Mouse (Mus musculus): ENCODE data around the gene Phactr1. TPM values are rescaled to one million over a fixed set of nuclear protein-coding genes. Genes with fewer than 3 reads are reported as not detected.

Phactr1 gene
- polyA plus RNA-seq (2014; fragmentation: Nextera tagmentation; extraction: Ambion mirVana) = 12.6 and 13.8 TPM in 2 replicates

GRCm38 (mm10) chr13:42680391-42680994 lies at the start of gene Phactr1:
Phactr1 (plus strand) TSS chr13:42680623.
- no peaks in the 10 kb centered on the region; the same call in 1 of the 2 replicates for H3K27me3 ChIP-seq (ENCODE audit: control insufficient read depth, insufficient read depth, low read length)
- H3K4me1 ChIP-seq (ENCODE audit: control insufficient read depth, insufficient read depth, low read length) = no peaks in the 10 kb centered on the region
- WGBS = 21% methylated on average over 11 of the region's 11 CpGs
- H3K27ac ChIP-seq (replicated peaks; ENCODE audit: low read depth, low read length) = no peak within 1 kb of the TSS
- DNase-seq (ENCODE audit: low spot score) = no peak
- no peak within 1 kb of the TSS for H3K4me3 ChIP-seq (ENCODE audit: low read depth, low read length)
- H3K36me3 ChIP-seq (replicated peaks; ENCODE audit: control insufficient read depth, insufficient read depth, low read depth, low read length) = no peaks in the 10 kb centered on the region
- no peak within 1 kb of the TSS for H3K4me2 ChIP-seq (ENCODE audit: low read depth, low read length)
- no peak within 1 kb of the TSS for H3K9ac ChIP-seq (replicated peaks; ENCODE audit: low read length)
- no peaks in the 10 kb centered on the region for H3K9me3 ChIP-seq (replicated peaks; ENCODE audit: control insufficient read depth, low read length)
- no peak for ATAC-seq (replicated peaks; ENCODE audit: insufficient number of reproducible peaks, low FRiP score, low TSS enrichment, low read depth)

- H3K4me1 ChIP-seq (ENCODE audit: control insufficient read depth, insufficient read depth, low read length) = no peaks in the 10 kb centered on the region
- no peak overlapping the region for H3K9ac ChIP-seq (replicated peaks; ENCODE audit: low read length)
- H3K36me3 ChIP-seq (replicated peaks; ENCODE audit: control insufficient read depth, insufficient read depth, low read depth, low read length) = no peaks in the 10 kb centered on the region
- no peaks in the 10 kb centered on the region for H3K9me3 ChIP-seq (replicated peaks; ENCODE audit: control insufficient read depth, low read length)
- no peaks in the 10 kb centered on the region for H3K27me3 ChIP-seq (ENCODE audit: control insufficient read depth, insufficient read depth, low read length)
- no peak for ATAC-seq (replicated peaks; ENCODE audit: insufficient number of reproducible peaks, low FRiP score, low TSS enrichment, low read depth)
- H3K27ac ChIP-seq (replicated peaks; ENCODE audit: low read depth, low read length) = no peak overlapping the region
- H3K4me2 ChIP-seq (ENCODE audit: low read depth, low read length) = no peak overlapping the region
- DNase-seq (ENCODE audit: low spot score) = no peak
- H3K4me3 ChIP-seq (ENCODE audit: low read depth, low read length) = no peak overlapping the region
- 85% methylated on average over 2 of the region's 2 CpGs for WGBS
Observed at GRCm38 (mm10) chr13:42634908-42635307, 45.5 kb upstream of the Phactr1 start.

GRCm38 (mm10) chr13:42650228-42650627 lies 30.2 kb upstream of the Phactr1 start:
- H3K4me1 ChIP-seq (ENCODE audit: control insufficient read depth, insufficient read depth, low read length) = no peaks in the 10 kb centered on the region
- WGBS = 66% methylated on average over 6 of the region's 6 CpGs
- H3K9me3 ChIP-seq (replicated peaks; ENCODE audit: control insufficient read depth, low read length) = no peaks in the 10 kb centered on the region
- H3K4me3 ChIP-seq (ENCODE audit: low read depth, low read length) = no peak overlapping the region
- no peak overlapping the region for H3K4me2 ChIP-seq (ENCODE audit: low read depth, low read length)
- no peak overlapping the region for H3K9ac ChIP-seq (replicated peaks; ENCODE audit: low read length)
- ATAC-seq (replicated peaks; ENCODE audit: insufficient number of reproducible peaks, low FRiP score, low TSS enrichment, low read depth) (no peak), DNase-seq (ENCODE audit: low spot score) (no peak)
- H3K27me3 ChIP-seq (ENCODE audit: control insufficient read depth, insufficient read depth, low read length) = no peaks in the 10 kb centered on the region
- no peak overlapping the region for H3K27ac ChIP-seq (replicated peaks; ENCODE audit: low read depth, low read length)
- H3K36me3 ChIP-seq (replicated peaks; ENCODE audit: control insufficient read depth, insufficient read depth, low read depth, low read length) = no peaks in the 10 kb centered on the region

GRCm38 (mm10) chr13:42656643-42657315 lies 23.6 kb upstream of the Phactr1 start:
- 69% methylated on average over 7 of the region's 7 CpGs for WGBS
- Histone ChIP-seq H3K4me1 (ENCODE audit: control insufficient read depth, insufficient read depth, low read length) (no peaks in the 10 kb centered on the region), H3K9ac (replicated peaks; ENCODE audit: low read length) (no peak overlapping the region), H3K27me3 (ENCODE audit: control insufficient read depth, insufficient read depth, low read length) (no peaks in the 10 kb centered on the region), H3K9me3 (replicated peaks; ENCODE audit: control insufficient read depth, low read length) (no peaks in the 10 kb centered on the region), H3K27ac (replicated peaks; ENCODE audit: low read depth, low read length) (no peak overlapping the region), H3K36me3 (replicated peaks; ENCODE audit: control insufficient read depth, insufficient read depth, low read depth, low read length) (no peaks in the 10 kb centered on the region), H3K4me3 (ENCODE audit: low read depth, low read length) (no peak overlapping the region), H3K4me2 (ENCODE audit: low read depth, low read length) (no peak overlapping the region)
- DNase-seq (ENCODE audit: low spot score) = peak; percentile 11
- no peak for ATAC-seq (replicated peaks; ENCODE audit: insufficient number of reproducible peaks, low FRiP score, low TSS enrichment, low read depth)

GRCm38 (mm10) chr13:42671651-42672290 lies 8.7 kb upstream of the Phactr1 start:
- 53% methylated on average over 10 of the region's 10 CpGs for WGBS
- no peaks in the 10 kb centered on the region for H3K27me3 ChIP-seq (ENCODE audit: control insufficient read depth, insufficient read depth, low read length)
- no peak overlapping the region for H3K9ac ChIP-seq (replicated peaks; ENCODE audit: low read length)
- DNase-seq (ENCODE audit: low spot score) (no peak), ATAC-seq (replicated peaks; ENCODE audit: insufficient number of reproducible peaks, low FRiP score, low TSS enrichment, low read depth) (no peak)
- H3K4me2 ChIP-seq (ENCODE audit: low read depth, low read length) = no peak overlapping the region
- H3K4me3 ChIP-seq (ENCODE audit: low read depth, low read length) = no peak overlapping the region
- no peak overlapping the region for H3K27ac ChIP-seq (replicated peaks; ENCODE audit: low read depth, low read length)
- no peaks in the 10 kb centered on the region for H3K4me1 ChIP-seq (ENCODE audit: control insufficient read depth, insufficient read depth, low read length)
- no peaks in the 10 kb centered on the region for H3K36me3 ChIP-seq (replicated peaks; ENCODE audit: control insufficient read depth, insufficient read depth, low read depth, low read length)
- no peaks in the 10 kb centered on the region for H3K9me3 ChIP-seq (replicated peaks; ENCODE audit: control insufficient read depth, low read length)

GRCm38 (mm10) chr13:42681299-42681698 lies 876 bp downstream of the Phactr1 start:
- Histone ChIP-seq H3K4me1 (ENCODE audit: control insufficient read depth, insufficient read depth, low read length) (no peaks in the 10 kb centered on the region), H3K9ac (replicated peaks; ENCODE audit: low read length) (no peak overlapping the region), H3K4me3 (ENCODE audit: low read depth, low read length) (no peak overlapping the region), H3K4me2 (ENCODE audit: low read depth, low read length) (no peak overlapping the region), H3K27ac (replicated peaks; ENCODE audit: low read depth, low read length) (no peak overlapping the region), H3K9me3 (replicated peaks; ENCODE audit: control insufficient read depth, low read length) (no peaks in the 10 kb centered on the region), H3K27me3 (ENCODE audit: control insufficient read depth, insufficient read depth, low read length) (no peaks in the 10 kb centered on the region; the same call in 1 of the 2 replicates), H3K36me3 (replicated peaks; ENCODE audit: control insufficient read depth, insufficient read depth, low read depth, low read length) (no peaks in the 10 kb centered on the region)
- ATAC-seq (replicated peaks; ENCODE audit: insufficient number of reproducible peaks, low FRiP score, low TSS enrichment, low read depth) (no peak), DNase-seq (ENCODE audit: low spot score) (no peak)
- WGBS = 88% methylated on average over 9 of the region's 9 CpGs

- ATAC-seq (replicated peaks; ENCODE audit: insufficient number of reproducible peaks, low FRiP score, low TSS enrichment, low read depth) (no peak), DNase-seq (ENCODE audit: low spot score) (no peak)
- no peaks in the 10 kb centered on the region for H3K36me3 ChIP-seq (replicated peaks; ENCODE audit: control insufficient read depth, insufficient read depth, low read depth, low read length)
- no peak overlapping the region for H3K27ac ChIP-seq (replicated peaks; ENCODE audit: low read depth, low read length)
- H3K9me3 ChIP-seq (replicated peaks; ENCODE audit: control insufficient read depth, low read length) = no peaks in the 10 kb centered on the region
- no peak overlapping the region for H3K4me2 ChIP-seq (ENCODE audit: low read depth, low read length)
- no peak overlapping the region for H3K9ac ChIP-seq (replicated peaks; ENCODE audit: low read length)
- WGBS = 91% methylated on average over 7 of the region's 7 CpGs
- H3K4me1 ChIP-seq (ENCODE audit: control insufficient read depth, insufficient read depth, low read length) = no peaks in the 10 kb centered on the region
- no peaks in the 10 kb centered on the region; the same call in 1 of the 2 replicates for H3K27me3 ChIP-seq (ENCODE audit: control insufficient read depth, insufficient read depth, low read length)
- H3K4me3 ChIP-seq (ENCODE audit: low read depth, low read length) = no peak overlapping the region
Observed at GRCm38 (mm10) chr13:42684181-42684580, 3.8 kb downstream of the Phactr1 start.

GRCm38 (mm10) chr13:42692233-42692632 lies 11.8 kb downstream of the Phactr1 start:
- no peak for DNase-seq (ENCODE audit: low spot score)
- H3K36me3 ChIP-seq (replicated peaks; ENCODE audit: control insufficient read depth, insufficient read depth, low read depth, low read length) = no peaks in the 10 kb centered on the region
- no peaks in the 10 kb centered on the region for H3K27me3 ChIP-seq (ENCODE audit: control insufficient read depth, insufficient read depth, low read length)
- 77% methylated on average over 4 of the region's 4 CpGs for WGBS
- no peak overlapping the region for H3K4me3 ChIP-seq (ENCODE audit: low read depth, low read length)
- H3K4me1 ChIP-seq (ENCODE audit: control insufficient read depth, insufficient read depth, low read length) = no peaks in the 10 kb centered on the region
- no peak for ATAC-seq (replicated peaks; ENCODE audit: insufficient number of reproducible peaks, low FRiP score, low TSS enrichment, low read depth)
- no peak overlapping the region for H3K27ac ChIP-seq (replicated peaks; ENCODE audit: low read depth, low read length)
- H3K9me3 ChIP-seq (replicated peaks; ENCODE audit: control insufficient read depth, low read length) = no peaks in the 10 kb centered on the region
- H3K9ac ChIP-seq (replicated peaks; ENCODE audit: low read length) = no peak overlapping the region
- H3K4me2 ChIP-seq (ENCODE audit: low read depth, low read length) = no peak overlapping the region

All from embryonic facial prominence, embryonic 11.5 days (tissue).